Mouse (Mus musculus) stomach, embryonic 15.5 days (tissue): Measurements from ENCODE around the gene Wdr34. TPM values are rescaled to one million over a fixed set of nuclear protein-coding genes. Genes with fewer than 3 reads are reported as not detected.

Experiments used
- ATAC-seq: fragments of 200-750 bp; cut with Nextera tagmentation; 2 replicates; pipeline ENCODE4 v1.8.0; 2017; ENCODE audit warnings: low read depth, moderate number of reproducible peaks, moderate TSS enrichment; ENCODE audit not compliant: insufficient read depth, low FRiP score
- H3K27ac ChIP-seq: fragments of 300-500 bp; sonication (generic); 2 replicates; pipeline ENCODE4 v1.5.1; 2015; ENCODE audit warnings: mild to moderate bottlenecking, inconsistent platforms
- H3K27me3 ChIP-seq: fragments of 300-500 bp; sonication (generic); replicated peaks from 2 replicates; pipeline ENCODE4 v1.6.1; 2015; ENCODE audit warnings: inconsistent platforms
- H3K36me3 ChIP-seq: fragments of 300-500 bp; sonication (generic); 2 replicates; pipeline ENCODE4 v1.6.1; 2015; ENCODE audit warnings: inconsistent platforms
- H3K4me1 ChIP-seq: fragments of 300-500 bp; sonication (generic); 2 replicates; pipeline ENCODE4 v1.6.1; 2015; ENCODE audit warnings: inconsistent platforms
- H3K4me2 ChIP-seq: fragments of 300-500 bp; sonication (generic); 2 replicates; pipeline ENCODE4 v1.6.1; 2015; ENCODE audit warnings: mild to moderate bottlenecking, inconsistent platforms
- H3K4me3 ChIP-seq: fragments of 300-500 bp; sonication (generic); replicated peaks from 2 replicates; pipeline ENCODE4 v1.5.1; 2015; ENCODE audit warnings: inconsistent platforms
- H3K9ac ChIP-seq: fragments of 300-500 bp; sonication (generic); 2 replicates; pipeline ENCODE4 v1.6.1; 2015; ENCODE audit warnings: inconsistent platforms
- H3K9me3 ChIP-seq: fragments of 300-500 bp; sonication (generic); 2 replicates; pipeline ENCODE4 v1.6.1; 2016; ENCODE audit warnings: inconsistent platforms
- WGBS: fragments of 180-500 bp; shearing (Covaris S2); methylation state at CpG from one replicate; pipeline ENCODE4 v1.1.7; 2015; 5-methylcytosine and 5-hydroxymethylcytosine counted together
- polyA plus RNA-seq: library from polyadenylated mRNA; unstranded; fragments of >200 nt; fragmentation: Nextera tagmentation; extraction: Ambion mirVana; gene quantifications from 2 replicates; pipeline ENCODE4 v1.2.1, GENCODE M21; 2015

Wdr34 gene
- polyA plus RNA-seq, 1 experiment from 2014 or later, result 27.2 TPM

DNA sequence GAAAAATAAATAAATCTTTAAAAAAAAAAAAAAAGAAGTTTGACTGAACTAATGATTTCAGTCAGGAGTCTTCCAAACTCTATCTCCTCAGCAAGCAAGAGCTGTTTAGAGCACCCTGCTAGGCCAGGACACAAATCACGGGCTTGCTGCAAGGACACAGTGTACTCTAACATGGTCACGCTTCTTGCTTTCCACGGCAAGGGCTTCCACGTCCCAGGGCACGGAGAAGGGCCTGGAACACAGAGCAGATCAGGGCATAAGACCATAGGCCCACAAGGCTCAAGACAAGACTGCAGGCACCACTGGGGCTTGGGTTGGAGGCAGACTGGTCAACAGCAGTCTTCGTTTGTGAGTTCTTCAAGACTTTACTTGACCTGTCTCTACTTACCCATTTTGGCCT, 1.6 kb downstream of the Wdr34 start:
- Histone ChIP-seq H3K4me1 (peaks cover 3% of the 10 kb centered on the region; the same call in 1 of the 2 replicates), H3K4me2 (no peak overlapping the region), H3K27ac (no peak overlapping the region), H3K36me3 (no peaks in the 10 kb centered on the region; the same call in 1 of the 2 replicates), H3K4me3 (no peak overlapping the region), H3K9me3 (no peaks in the 10 kb centered on the region), H3K9ac (no peak overlapping the region), H3K27me3 (no peaks in the 10 kb centered on the region)
- no peak for ATAC-seq
- 99% methylated on average over 6 of the region's 6 CpGs for WGBS

GRCm38 (mm10) chr2:30044550-30044949, 4.1 kb downstream of the Wdr34 start:
- no peak overlapping the region for H3K4me2 ChIP-seq
- H3K9me3 ChIP-seq, result no peaks in the 10 kb centered on the region
- no peaks in the 10 kb centered on the region for H3K27me3 ChIP-seq
- no peak overlapping the region for H3K9ac ChIP-seq
- WGBS, result 85% methylated on average over 5 of the region's 5 CpGs
- no peak for ATAC-seq
- no peaks in the 10 kb centered on the region; the same call in 1 of the 2 replicates for H3K36me3 ChIP-seq
- peaks cover 3% of the 10 kb centered on the region; the same call in 1 of the 2 replicates for H3K4me1 ChIP-seq
- no peak overlapping the region for H3K4me3 ChIP-seq
- H3K27ac ChIP-seq, result no peak overlapping the region

- Histone ChIP-seq H3K9ac (no peak overlapping the region), H3K4me3 (no peak overlapping the region), H3K4me2 (no peak overlapping the region), H3K27ac (no peak overlapping the region), H3K27me3 (no peaks in the 10 kb centered on the region), H3K36me3 (no peaks in the 10 kb centered on the region; the same call in 1 of the 2 replicates), H3K9me3 (no peaks in the 10 kb centered on the region), H3K4me1 (peaks cover 3% of the 10 kb centered on the region; the same call in 1 of the 2 replicates)
- ATAC-seq, result peak; percentile 54; the same call in 1 of the 2 replicates
- WGBS, result 13% methylated on average over 4 of the region's 4 CpGs
Measured at GRCm38 (mm10) chr2:30042445-30042844, 6.2 kb downstream of the Wdr34 start.

GRCm38 (mm10) chr2:30039687-30040086, 9.0 kb downstream of the Wdr34 start:
- H3K4me1 ChIP-seq, result peaks cover 3% of the 10 kb centered on the region; the same call in 1 of the 2 replicates
- no peak overlapping the region for H3K4me3 ChIP-seq
- no peak overlapping the region for H3K27ac ChIP-seq
- no peak for ATAC-seq
- H3K9ac ChIP-seq, result no peak overlapping the region
- no peaks in the 10 kb centered on the region for H3K27me3 ChIP-seq
- H3K4me2 ChIP-seq, result no peak overlapping the region
- H3K9me3 ChIP-seq, result no peaks in the 10 kb centered on the region
- no peaks in the 10 kb centered on the region for H3K36me3 ChIP-seq

- H3K36me3 ChIP-seq, result no peaks in the 10 kb centered on the region
- H3K9me3 ChIP-seq, result no peaks in the 10 kb centered on the region
- peaks cover 3% of the 10 kb centered on the region; the same call in 1 of the 2 replicates for H3K4me1 ChIP-seq
- no peaks in the 10 kb centered on the region for H3K27me3 ChIP-seq
- H3K27ac ChIP-seq, result no peak overlapping the region
- H3K4me3 ChIP-seq, result no peak overlapping the region
- ATAC-seq, result no peak
- no peak overlapping the region for H3K9ac ChIP-seq
- 93% methylated on average over 10 of the region's 10 CpGs for WGBS
- H3K4me2 ChIP-seq, result no peak overlapping the region
Measured at GRCm38 (mm10) chr2:30038370-30038769, 10.3 kb downstream of the Wdr34 start.

DNA sequence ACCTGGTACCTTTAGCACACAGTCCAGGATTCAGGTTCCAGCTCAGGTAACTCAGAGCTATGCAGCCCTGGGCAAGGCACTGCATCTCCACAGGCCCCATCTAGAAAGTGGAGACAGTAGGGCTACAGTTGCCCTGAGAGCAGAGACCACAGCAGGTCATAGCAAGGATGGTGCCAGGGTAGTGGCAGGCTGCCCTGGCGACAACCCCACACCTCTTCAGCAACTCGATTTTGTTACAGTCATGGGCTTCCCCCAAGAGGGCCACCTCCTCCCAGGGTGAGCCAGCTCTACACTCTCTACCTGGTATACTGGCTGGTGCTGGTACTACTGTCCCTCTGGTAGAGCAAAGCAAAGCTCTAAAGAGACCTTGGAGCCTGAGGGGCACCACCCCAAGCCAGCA, 10.9 kb downstream of the Wdr34 start:
- 92% methylated on average over 2 of the region's 2 CpGs for WGBS
- ATAC-seq, result no peak
- H3K9me3 ChIP-seq, result no peaks in the 10 kb centered on the region
- no peak overlapping the region for H3K4me3 ChIP-seq
- peaks cover 3% of the 10 kb centered on the region; the same call in 1 of the 2 replicates for H3K4me1 ChIP-seq
- H3K36me3 ChIP-seq, result no peaks in the 10 kb centered on the region
- H3K4me2 ChIP-seq, result no peak overlapping the region
- no peaks in the 10 kb centered on the region for H3K27me3 ChIP-seq
- no peak overlapping the region for H3K27ac ChIP-seq
- no peak overlapping the region for H3K9ac ChIP-seq

DNA sequence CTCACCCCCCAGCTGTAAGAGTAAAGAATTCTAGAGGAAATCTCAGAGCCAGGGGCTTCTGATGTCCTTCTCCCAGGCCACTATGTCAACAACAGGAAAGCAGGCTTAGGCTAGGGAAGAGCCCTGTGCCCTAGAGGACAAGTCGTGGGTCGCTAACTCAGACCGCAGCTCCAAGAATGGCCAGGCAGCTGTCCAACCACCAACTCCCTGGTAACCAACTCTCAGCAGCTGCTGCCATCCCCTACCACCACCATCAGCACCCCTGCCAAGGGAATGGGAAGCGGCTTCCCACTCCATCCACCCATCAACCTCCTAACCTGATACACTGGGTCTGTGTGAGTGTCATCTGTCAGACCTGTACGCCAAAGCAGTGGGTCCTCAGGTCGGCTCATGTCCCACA, 15.7 kb downstream of the Wdr34 start:
- no peaks in the 10 kb centered on the region for H3K27me3 ChIP-seq
- H3K27ac ChIP-seq, result no peak overlapping the region
- no peak overlapping the region for H3K4me2 ChIP-seq
- H3K9ac ChIP-seq, result no peak overlapping the region
- no peak for ATAC-seq
- no peaks in the 10 kb centered on the region for H3K4me1 ChIP-seq
- WGBS, result 77% methylated on average over 6 of the region's 6 CpGs
- H3K36me3 ChIP-seq, result peaks cover 42% of the 10 kb centered on the region
- H3K9me3 ChIP-seq, result no peaks in the 10 kb centered on the region
- no peak overlapping the region for H3K4me3 ChIP-seq

- Histone ChIP-seq H3K27ac (0 out of 2 replicates have a peak overlapping the region, but pooled peaks have one; percentile 4), H3K9me3 (no peaks in the 10 kb centered on the region), H3K27me3 (no peaks in the 10 kb centered on the region), H3K4me3 (no peak overlapping the region), H3K4me1 (no peaks in the 10 kb centered on the region), H3K36me3 (peaks cover 48% of the 10 kb centered on the region), H3K4me2 (no peak overlapping the region), H3K9ac (no peak overlapping the region)
- 53% methylated on average over 11 of the region's 11 CpGs for WGBS
- ATAC-seq, result no peak
Measured at GRCm38 (mm10) chr2:30032244-30032846, 16.3 kb downstream of the Wdr34 start.

GRCm38 (mm10) chr2:30026997-30027396, 21.7 kb downstream of the Wdr34 start:
- no peak for ATAC-seq
- H3K27me3 ChIP-seq, result no peaks in the 10 kb centered on the region
- H3K27ac ChIP-seq, result no peak overlapping the region
- H3K36me3 ChIP-seq, result peaks cover 96% of the 10 kb centered on the region
- H3K4me3 ChIP-seq, result no peak overlapping the region
- no peaks in the 10 kb centered on the region for H3K9me3 ChIP-seq
- H3K4me2 ChIP-seq, result no peak overlapping the region
- H3K4me1 ChIP-seq, result no peaks in the 10 kb centered on the region
- 94% methylated on average over 5 of the region's 5 CpGs for WGBS
- H3K9ac ChIP-seq, result no peak overlapping the region

DNA sequence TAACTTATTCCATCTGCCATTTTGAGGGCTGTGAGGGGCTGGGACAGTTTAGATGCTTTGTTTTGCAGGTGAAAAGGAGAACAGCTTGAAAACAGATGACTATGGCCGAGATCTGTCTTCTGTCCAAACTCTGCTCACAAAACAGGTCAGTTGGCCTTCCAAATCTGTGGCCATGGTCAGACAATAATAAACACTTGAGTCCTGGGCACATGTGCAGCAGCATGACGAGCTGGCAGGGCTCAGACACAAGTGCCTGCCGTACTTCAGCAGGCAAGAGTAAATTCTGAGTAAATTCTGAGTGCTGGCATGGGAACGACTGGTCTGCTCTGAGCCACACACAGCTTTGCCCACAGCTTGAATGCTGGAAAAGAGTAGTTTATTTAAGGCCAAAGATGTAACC, 23.2 kb downstream of the Wdr34 start:
- Histone ChIP-seq H3K9me3 (no peaks in the 10 kb centered on the region), H3K27ac (no peak overlapping the region), H3K4me3 (no peak overlapping the region), H3K36me3 (peaks cover 93% of the 10 kb centered on the region), H3K9ac (no peak overlapping the region), H3K4me2 (no peak overlapping the region), H3K27me3 (no peaks in the 10 kb centered on the region), H3K4me1 (no peaks in the 10 kb centered on the region)
- 82% methylated on average over 4 of the region's 4 CpGs for WGBS
- ATAC-seq, result no peak

- H3K4me3 ChIP-seq, result no peak overlapping the region
- 86% methylated on average over 11 of the region's 11 CpGs for WGBS
- no peak for ATAC-seq
Measured at GRCm38 (mm10) chr2:30014326-30014966, 34.2 kb downstream of the Wdr34 start.

GRCm38 (mm10) chr2:30010840-30011281, 37.8 kb downstream of the Wdr34 start:
- no peaks in the 10 kb centered on the region for H3K27me3 ChIP-seq
- no peaks in the 10 kb centered on the region for H3K4me1 ChIP-seq
- no peak overlapping the region for H3K4me3 ChIP-seq
- H3K27ac ChIP-seq, result no peak overlapping the region
- H3K9ac ChIP-seq, result no peak overlapping the region
- no peaks in the 10 kb centered on the region for H3K9me3 ChIP-seq
- WGBS, result 84% methylated on average over 8 of the region's 8 CpGs
- no peak for ATAC-seq
- no peak overlapping the region for H3K4me2 ChIP-seq
- peaks cover 78% of the 10 kb centered on the region for H3K36me3 ChIP-seq

More at GRCm38 (mm10) chr2:30014326-30014966, 34.2 kb downstream of the Wdr34 start:
- Histone ChIP-seq H3K36me3 (peaks cover 80% of the 10 kb centered on the region), H3K9me3 (no peaks in the 10 kb centered on the region), H3K27me3 (no peaks in the 10 kb centered on the region), H3K4me2 (no peak overlapping the region), H3K27ac (no peak overlapping the region), H3K4me1 (no peaks in the 10 kb centered on the region), H3K9ac (no peak overlapping the region)
